Mouse (Mus musculus): ENCODE data around the gene Olfr573-ps1. TPM values are rescaled to one million over a fixed set of nuclear protein-coding genes. Genes with fewer than 3 reads are reported as not detected.
A peak's percentile ranks its signal among the peaks of the same experiment; 100 is the strongest.

The Olfr573-ps1 gene
- not detected in 2 replicates for polyA plus RNA-seq (2015; fragmentation: Nextera tagmentation; extraction: Ambion mirVana)

- no peaks in the 10 kb centered on the region for H3K36me3 ChIP-seq
- ATAC-seq (ENCODE audit: low FRiP score, low read depth): no peak
- H3K9me3 ChIP-seq: no peaks in the 10 kb centered on the region
- H3K4me2 ChIP-seq: no peak within 1 kb of the TSS
- H3K27ac ChIP-seq (replicated peaks): no peak within 1 kb of the TSS
- no peak within 1 kb of the TSS for H3K9ac ChIP-seq
- WGBS: 89% methylated on average over 2 of the region's 2 CpGs
- H3K4me3 ChIP-seq: no peak within 1 kb of the TSS
- H3K27me3 ChIP-seq: no peaks in the 10 kb centered on the region
- H3K4me1 ChIP-seq (replicated peaks): no peaks in the 10 kb centered on the region
Measured at GRCm38 (mm10) chr7:102942475-102942874, at the start of gene Olfr573-ps1. Olfr573-ps1 (minus strand) TSS chr7:102942575.

GRCm38 (mm10) chr7:102989224-102989623 is 46.8 kb upstream of the Olfr573-ps1 start, which contains the start of gene Olfr578:
Olfr578 (minus strand) TSS chr7:102989324.
- 78% methylated on average over 3 of the region's 3 CpGs for WGBS
- no peaks in the 10 kb centered on the region for H3K27me3 ChIP-seq
- no peak within 1 kb of the TSS for H3K4me3 ChIP-seq
- no peak within 1 kb of the TSS for H3K4me2 ChIP-seq
- H3K9ac ChIP-seq: no peak within 1 kb of the TSS
- H3K36me3 ChIP-seq: no peaks in the 10 kb centered on the region
- no peaks in the 10 kb centered on the region for H3K9me3 ChIP-seq
- H3K4me1 ChIP-seq (replicated peaks): no peaks in the 10 kb centered on the region
- ATAC-seq (ENCODE audit: low FRiP score, low read depth): no peak
- H3K27ac ChIP-seq (replicated peaks): no peak within 1 kb of the TSS

GRCm38 (mm10) chr7:102975843-102976242 is 33.5 kb upstream of the Olfr573-ps1 start, which contains the start of gene Olfr577:
Olfr577 (minus strand) TSS chr7:102975943.
- Histone ChIP-seq H3K4me2 (no peak within 1 kb of the TSS), H3K36me3 (no peaks in the 10 kb centered on the region), H3K4me3 (no peak within 1 kb of the TSS), H3K27me3 (no peaks in the 10 kb centered on the region), H3K9me3 (no peaks in the 10 kb centered on the region), H3K9ac (no peak within 1 kb of the TSS), H3K27ac (replicated peaks) (no peak within 1 kb of the TSS), H3K4me1 (replicated peaks) (no peaks in the 10 kb centered on the region)
- WGBS: 83% methylated on average over 2 of the region's 2 CpGs
- no peak for ATAC-seq (ENCODE audit: low FRiP score, low read depth)

- no peaks in the 10 kb centered on the region for H3K27me3 ChIP-seq
- no peak overlapping the region for H3K27ac ChIP-seq (replicated peaks)
- H3K36me3 ChIP-seq: no peaks in the 10 kb centered on the region
- no peak overlapping the region for H3K4me2 ChIP-seq
- H3K9ac ChIP-seq: no peak overlapping the region
- 63% methylated on average over 1 of the region's 1 CpGs for WGBS
- H3K4me3 ChIP-seq: no peak overlapping the region
- H3K4me1 ChIP-seq (replicated peaks): no peaks in the 10 kb centered on the region
- H3K9me3 ChIP-seq: no peaks in the 10 kb centered on the region
- no peak for ATAC-seq (ENCODE audit: low FRiP score, low read depth)
Measured at GRCm38 (mm10) chr7:102974399-102974798, 32.0 kb upstream of the Olfr573-ps1 start.

- H3K27me3 ChIP-seq: no peaks in the 10 kb centered on the region
- H3K27ac ChIP-seq (replicated peaks): no peak within 1 kb of the TSS
- no peak for ATAC-seq (ENCODE audit: low FRiP score, low read depth)
- no peak within 1 kb of the TSS for H3K4me3 ChIP-seq
- no peak within 1 kb of the TSS for H3K4me2 ChIP-seq
- H3K9ac ChIP-seq: no peak within 1 kb of the TSS
- H3K36me3 ChIP-seq: no peaks in the 10 kb centered on the region
- 61% methylated on average over 2 of the region's 2 CpGs for WGBS
- H3K9me3 ChIP-seq: no peaks in the 10 kb centered on the region
- H3K4me1 ChIP-seq (replicated peaks): no peaks in the 10 kb centered on the region
Measured at GRCm38 (mm10) chr7:102962360-102962759, 20.0 kb upstream of the Olfr573-ps1 start, which contains the start of gene Olfr576. Olfr576 (plus strand) TSS chr7:102962660.

GRCm38 (mm10) chr7:102958593-102958992 is 16.2 kb upstream of the Olfr573-ps1 start, which contains the start of gene Olfr575:
Olfr575 (minus strand) TSS chr7:102958775.
- Histone ChIP-seq H3K4me1 (replicated peaks) (no peaks in the 10 kb centered on the region), H3K9me3 (no peaks in the 10 kb centered on the region), H3K9ac (no peak within 1 kb of the TSS), H3K27ac (replicated peaks) (no peak within 1 kb of the TSS), H3K36me3 (no peaks in the 10 kb centered on the region), H3K4me2 (no peak within 1 kb of the TSS), H3K4me3 (no peak within 1 kb of the TSS), H3K27me3 (no peaks in the 10 kb centered on the region)
- ATAC-seq (ENCODE audit: low FRiP score, low read depth): no peak
- WGBS: 76% methylated on average over 1 of the region's 1 CpGs

- Histone ChIP-seq H3K9me3 (no peaks in the 10 kb centered on the region), H3K9ac (no peak overlapping the region), H3K27ac (replicated peaks) (no peak overlapping the region), H3K4me1 (replicated peaks) (no peaks in the 10 kb centered on the region), H3K4me2 (no peak overlapping the region), H3K36me3 (no peaks in the 10 kb centered on the region), H3K4me3 (no peak overlapping the region), H3K27me3 (no peaks in the 10 kb centered on the region)
- 81% methylated on average over 3 of the region's 3 CpGs for WGBS
- no peak for ATAC-seq (ENCODE audit: low FRiP score, low read depth)
Measured at GRCm38 (mm10) chr7:102958137-102958536, 15.8 kb upstream of the Olfr573-ps1 start.

- WGBS: 73% methylated on average over 1 of the region's 1 CpGs
- Histone ChIP-seq H3K36me3 (no peaks in the 10 kb centered on the region), H3K4me2 (no peak overlapping the region)
Measured at GRCm38 (mm10) chr7:102950732-102951131, 8.4 kb upstream of the Olfr573-ps1 start.

GRCm38 (mm10) chr7:102948167-102948566 is 5.8 kb upstream of the Olfr573-ps1 start, which contains the start of gene Olfr574:
Olfr574 (plus strand) TSS chr7:102948467.
- Histone ChIP-seq H3K9me3 (no peaks in the 10 kb centered on the region), H3K4me3 (no peak within 1 kb of the TSS), H3K4me1 (replicated peaks) (no peaks in the 10 kb centered on the region), H3K36me3 (no peaks in the 10 kb centered on the region), H3K9ac (no peak within 1 kb of the TSS), H3K4me2 (no peak within 1 kb of the TSS), H3K27me3 (no peaks in the 10 kb centered on the region), H3K27ac (replicated peaks) (no peak within 1 kb of the TSS)
- WGBS: 86% methylated on average over 1 of the region's 1 CpGs
- no peak for ATAC-seq (ENCODE audit: low FRiP score, low read depth)

More at GRCm38 (mm10) chr7:102950732-102951131, 8.4 kb upstream of the Olfr573-ps1 start:
- Histone ChIP-seq H3K27ac (replicated peaks) (no peak overlapping the region), H3K9me3 (no peaks in the 10 kb centered on the region), H3K4me3 (no peak overlapping the region), H3K4me1 (replicated peaks) (no peaks in the 10 kb centered on the region), H3K27me3 (no peaks in the 10 kb centered on the region), H3K9ac (no peak overlapping the region)
- no peak for ATAC-seq (ENCODE audit: low FRiP score, low read depth)

GRCm38 (mm10) chr7:102943417-102943816 is 1.0 kb upstream of the Olfr573-ps1 start:
- no peaks in the 10 kb centered on the region for H3K27me3 ChIP-seq
- no peaks in the 10 kb centered on the region for H3K9me3 ChIP-seq
- no peak overlapping the region for H3K27ac ChIP-seq (replicated peaks)
- H3K4me2 ChIP-seq: no peak overlapping the region
- H3K4me3 ChIP-seq: no peak overlapping the region
- no peak for ATAC-seq (ENCODE audit: low FRiP score, low read depth)
- no peaks in the 10 kb centered on the region for H3K4me1 ChIP-seq (replicated peaks)
- WGBS: 95% methylated on average over 1 of the region's 1 CpGs
- H3K9ac ChIP-seq: no peak overlapping the region
- no peaks in the 10 kb centered on the region for H3K36me3 ChIP-seq

- Histone ChIP-seq H3K4me3 (no peak overlapping the region), H3K36me3 (no peaks in the 10 kb centered on the region), H3K27me3 (no peaks in the 10 kb centered on the region), H3K4me2 (no peak overlapping the region), H3K4me1 (replicated peaks) (no peaks in the 10 kb centered on the region), H3K9me3 (no peaks in the 10 kb centered on the region), H3K27ac (replicated peaks) (no peak overlapping the region), H3K9ac (no peak overlapping the region)
- WGBS: 76% methylated on average over 3 of the region's 3 CpGs
- ATAC-seq (ENCODE audit: low FRiP score, low read depth): no peak
Measured at GRCm38 (mm10) chr7:102927105-102927504, 15.3 kb downstream of the Olfr573-ps1 start.

- no peak within 1 kb of the TSS for H3K27ac ChIP-seq (replicated peaks)
- no peak within 1 kb of the TSS for H3K9ac ChIP-seq
- WGBS: 65% methylated on average over 1 of the region's 1 CpGs
- no peak within 1 kb of the TSS for H3K4me2 ChIP-seq
- H3K4me3 ChIP-seq: no peak within 1 kb of the TSS
- no peak for ATAC-seq (ENCODE audit: low FRiP score, low read depth)
- no peaks in the 10 kb centered on the region for H3K4me1 ChIP-seq (replicated peaks)
- H3K27me3 ChIP-seq: no peaks in the 10 kb centered on the region
- H3K36me3 ChIP-seq: no peaks in the 10 kb centered on the region
- H3K9me3 ChIP-seq: no peaks in the 10 kb centered on the region
Measured at GRCm38 (mm10) chr7:102924109-102924508, 18.3 kb downstream of the Olfr573-ps1 start, which contains the start of gene Olfr572. Olfr572 (plus strand) TSS chr7:102924409.

GRCm38 (mm10) chr7:102919632-102920031 is 22.7 kb downstream of the Olfr573-ps1 start:
- peak; percentile 79; the same call in 1 of the 2 replicates for ATAC-seq (ENCODE audit: low FRiP score, low read depth)
- no peaks in the 10 kb centered on the region for H3K27me3 ChIP-seq
- no peak overlapping the region for H3K27ac ChIP-seq (replicated peaks)
- no peaks in the 10 kb centered on the region for H3K4me1 ChIP-seq (replicated peaks)
- no peaks in the 10 kb centered on the region for H3K9me3 ChIP-seq
- no peak overlapping the region for H3K4me2 ChIP-seq
- H3K9ac ChIP-seq: no peak overlapping the region
- WGBS: 24% methylated on average over 1 of the region's 1 CpGs
- no peaks in the 10 kb centered on the region for H3K36me3 ChIP-seq
- H3K4me3 ChIP-seq: no peak overlapping the region

Measured in hindbrain, embryonic 15.5 days (tissue).